Mouse (Mus musculus) neural tube, embryonic 14.5 days (tissue): ENCODE measurements around the gene Mapre3. TPM values are rescaled to one million over a fixed set of nuclear protein-coding genes. Genes with fewer than 3 reads are reported as not detected.
A peak's percentile ranks its signal among the peaks of the same experiment; 100 is the strongest.

Source experiments
- ATAC-seq: fragments of 200-750 bp; cut with Nextera tagmentation; 2 replicates; pipeline ENCODE4 v1.8.0; 2017; ENCODE audit warnings: low read depth, mild to moderate bottlenecking, moderate TSS enrichment, moderate library complexity
- H3K27ac ChIP-seq: fragments of 300-500 bp; sonication (generic); 2 replicates; pipeline ENCODE4 v1.5.1; 2014; ENCODE audit warnings: low read depth, mild to moderate bottlenecking, control low read depth, low read length, moderate library complexity, mixed read lengths
- H3K27me3 ChIP-seq: fragments of 300-500 bp; sonication (generic); 2 replicates; pipeline ENCODE4 v1.6.1; 2014; ENCODE audit warnings: low read length; ENCODE audit not compliant: control insufficient read depth, insufficient read depth
- H3K36me3 ChIP-seq: fragments of 300-500 bp; sonication (generic); 2 replicates; pipeline ENCODE4 v1.6.1; 2014; ENCODE audit warnings: low read length, mixed read lengths; ENCODE audit not compliant: control insufficient read depth, insufficient read depth
- H3K4me1 ChIP-seq: fragments of 300-500 bp; sonication (generic); 2 replicates; pipeline ENCODE4 v1.6.1; 2014; ENCODE audit warnings: low read length; ENCODE audit not compliant: control insufficient read depth, insufficient read depth
- H3K4me2 ChIP-seq: fragments of 300-500 bp; sonication (generic); 2 replicates; pipeline ENCODE4 v1.6.1; 2014; ENCODE audit warnings: mild to moderate bottlenecking, low read depth, low read length, control low read depth
- H3K4me3 ChIP-seq: fragments of 300-500 bp; sonication (generic); 2 replicates; pipeline ENCODE4 v1.5.1; 2014; ENCODE audit warnings: low read depth, low read length, control low read depth, mixed read lengths
- H3K9ac ChIP-seq: fragments of 300-500 bp; sonication (generic); replicated peaks from 2 replicates; pipeline ENCODE4 v1.6.1; 2014; ENCODE audit warnings: low read depth, mild to moderate bottlenecking, control low read depth, low read length, mixed read lengths
- H3K9me3 ChIP-seq: fragments of 300-500 bp; sonication (generic); 2 replicates; pipeline ENCODE4 v1.6.1; 2016; ENCODE audit warnings: low read length; ENCODE audit not compliant: control insufficient read depth
- WGBS: fragments of 180-500 bp; shearing (Covaris S2); extraction: QIAGEN DNeasy Blood & Tissue Kit; methylation state at CpG from one replicate; pipeline ENCODE4 v1.1.7; 2014; 5-methylcytosine and 5-hydroxymethylcytosine counted together
- polyA plus RNA-seq: library from polyadenylated mRNA; unstranded; fragments of >200 nt; fragmentation: Nextera tagmentation; extraction: Ambion mirVana; gene quantifications from 2 replicates; pipeline ENCODE4 v1.2.1, GENCODE M21; 2014

Mapre3 gene
- polyA plus RNA-seq, 1 experiment from 2014 or later = 140 TPM

DNA sequence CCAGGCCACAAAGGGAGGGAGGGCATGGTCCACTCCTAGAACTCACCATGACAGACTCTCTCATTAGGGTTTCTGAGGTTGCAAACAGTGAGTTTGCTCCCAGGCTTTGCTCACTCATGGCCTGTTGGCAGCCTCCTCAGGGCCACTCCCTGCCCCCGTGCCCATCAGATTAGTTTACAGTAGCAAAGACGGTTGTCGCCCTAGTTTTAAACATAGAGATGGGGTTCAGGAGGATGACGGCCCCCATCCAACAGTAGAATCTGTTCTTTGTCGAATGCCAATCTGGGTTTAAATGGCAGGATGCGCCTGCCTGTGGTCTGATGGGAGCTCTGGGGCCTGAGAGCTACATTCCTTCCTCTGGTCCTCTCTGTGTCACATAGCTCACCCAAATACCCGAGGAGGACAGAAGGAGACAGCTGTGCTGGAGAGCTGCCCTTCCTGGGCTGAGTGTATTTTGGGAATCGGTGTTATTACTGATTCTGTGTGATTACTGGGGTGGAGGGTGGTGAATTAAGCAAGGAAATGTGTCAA lies 1.9 kb downstream of the Mapre3 start:
- ATAC-seq = no peak
- Histone ChIP-seq H3K27me3 (no peaks in the 10 kb centered on the region), H3K9ac (peak overlapping the region; percentile 5; the same call in 1 of the 2 replicates), H3K4me1 (peaks cover 23% of the 10 kb centered on the region), H3K9me3 (no peaks in the 10 kb centered on the region), H3K27ac (no peak overlapping the region), H3K4me3 (peak overlapping the region; percentile 9; the same call in 1 of the 2 replicates), H3K36me3 (no peaks in the 10 kb centered on the region), H3K4me2 (peak overlapping the region; percentile 87)
- 69% methylated on average over 8 of the region's 8 CpGs for WGBS

DNA sequence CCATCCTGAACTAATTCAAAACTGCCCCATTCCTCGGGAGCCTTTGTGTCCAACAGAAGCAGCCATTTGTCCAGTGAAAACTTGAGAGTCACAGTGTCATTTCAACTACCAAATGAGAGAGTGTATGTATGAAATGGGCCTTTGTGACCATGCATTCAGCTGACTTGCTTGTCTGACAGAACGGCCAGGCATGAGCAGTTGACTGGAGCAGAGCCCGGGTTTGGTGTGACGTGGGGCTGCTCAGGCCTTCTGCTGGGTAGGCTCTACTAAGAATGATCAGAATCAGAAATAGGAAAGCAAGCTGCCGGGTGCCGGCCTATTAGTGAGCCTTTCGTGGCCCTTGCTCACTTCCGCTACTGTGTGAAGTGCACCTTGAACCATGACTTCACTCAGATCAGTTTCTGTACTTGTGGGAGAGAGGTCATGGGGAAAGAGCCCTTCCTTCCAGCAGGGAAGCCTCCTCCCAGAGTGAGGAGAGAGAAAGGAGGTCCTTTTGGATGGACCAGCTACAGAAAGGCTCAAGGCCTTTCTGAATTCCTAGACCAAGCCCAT lies 4.4 kb downstream of the Mapre3 start:
- Histone ChIP-seq H3K4me3 (no peak overlapping the region), H3K27ac (no peak overlapping the region; the same call in 1 of the 2 replicates), H3K9ac (no peak overlapping the region), H3K27me3 (no peaks in the 10 kb centered on the region), H3K4me2 (no peak overlapping the region), H3K9me3 (no peaks in the 10 kb centered on the region), H3K4me1 (peaks cover 23% of the 10 kb centered on the region), H3K36me3 (no peaks in the 10 kb centered on the region)
- no peak for ATAC-seq
- WGBS = 89% methylated on average over 8 of the region's 8 CpGs

DNA sequence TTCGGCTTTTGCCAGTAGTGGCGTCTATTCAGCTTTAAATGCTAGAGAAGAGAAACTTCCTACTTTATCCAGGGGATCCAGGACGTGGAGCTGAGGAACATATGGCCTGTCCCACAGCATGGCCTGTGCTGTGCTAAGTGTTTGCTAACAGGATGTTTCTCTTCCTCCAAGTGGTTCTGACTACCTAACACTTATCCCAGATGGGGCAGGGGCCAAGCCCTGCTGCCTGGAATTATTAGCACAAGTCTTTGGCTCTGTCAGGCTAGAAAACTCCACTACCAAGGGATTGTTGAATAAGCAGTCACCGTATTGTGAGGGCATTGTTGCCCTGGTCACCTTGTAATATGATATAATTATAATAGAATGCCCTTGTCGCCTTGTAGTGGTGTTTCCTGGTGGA lies 8.2 kb downstream of the Mapre3 start:
- H3K4me3 ChIP-seq = no peak overlapping the region
- no peaks in the 10 kb centered on the region for H3K4me1 ChIP-seq
- H3K27ac ChIP-seq = no peak overlapping the region
- no peaks in the 10 kb centered on the region for H3K9me3 ChIP-seq
- H3K4me2 ChIP-seq = no peak overlapping the region
- ATAC-seq = no peak
- H3K27me3 ChIP-seq = no peaks in the 10 kb centered on the region
- no peaks in the 10 kb centered on the region for H3K36me3 ChIP-seq
- 87% methylated on average over 5 of the region's 5 CpGs for WGBS
- H3K9ac ChIP-seq = no peak overlapping the region

DNA sequence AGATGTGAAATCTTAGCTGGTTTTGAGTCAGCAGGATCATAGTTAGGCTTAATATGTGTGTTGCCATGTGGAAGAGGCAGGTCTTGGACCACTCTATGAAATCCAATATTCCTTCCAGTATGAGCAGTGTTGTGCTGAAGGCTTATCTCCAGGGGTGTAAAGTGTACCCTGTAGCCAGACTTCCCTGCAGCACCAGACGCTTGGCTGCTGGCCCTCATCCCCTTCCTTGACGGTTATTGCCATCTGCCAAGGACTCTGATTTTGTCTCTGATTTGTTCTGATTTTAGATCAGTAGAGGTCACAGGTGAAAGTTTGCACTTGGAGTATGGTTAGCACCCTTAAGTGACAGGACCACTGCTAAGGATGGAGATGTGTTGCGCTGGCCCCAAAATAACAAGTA lies 8.7 kb downstream of the Mapre3 start:
- H3K9ac ChIP-seq = no peak overlapping the region
- no peaks in the 10 kb centered on the region for H3K27me3 ChIP-seq
- H3K36me3 ChIP-seq = no peaks in the 10 kb centered on the region
- H3K27ac ChIP-seq = no peak overlapping the region
- no peaks in the 10 kb centered on the region for H3K9me3 ChIP-seq
- no peak overlapping the region for H3K4me2 ChIP-seq
- no peak for ATAC-seq
- H3K4me3 ChIP-seq = no peak overlapping the region
- WGBS = 92% methylated on average over 3 of the region's 3 CpGs
- H3K4me1 ChIP-seq = no peaks in the 10 kb centered on the region

DNA sequence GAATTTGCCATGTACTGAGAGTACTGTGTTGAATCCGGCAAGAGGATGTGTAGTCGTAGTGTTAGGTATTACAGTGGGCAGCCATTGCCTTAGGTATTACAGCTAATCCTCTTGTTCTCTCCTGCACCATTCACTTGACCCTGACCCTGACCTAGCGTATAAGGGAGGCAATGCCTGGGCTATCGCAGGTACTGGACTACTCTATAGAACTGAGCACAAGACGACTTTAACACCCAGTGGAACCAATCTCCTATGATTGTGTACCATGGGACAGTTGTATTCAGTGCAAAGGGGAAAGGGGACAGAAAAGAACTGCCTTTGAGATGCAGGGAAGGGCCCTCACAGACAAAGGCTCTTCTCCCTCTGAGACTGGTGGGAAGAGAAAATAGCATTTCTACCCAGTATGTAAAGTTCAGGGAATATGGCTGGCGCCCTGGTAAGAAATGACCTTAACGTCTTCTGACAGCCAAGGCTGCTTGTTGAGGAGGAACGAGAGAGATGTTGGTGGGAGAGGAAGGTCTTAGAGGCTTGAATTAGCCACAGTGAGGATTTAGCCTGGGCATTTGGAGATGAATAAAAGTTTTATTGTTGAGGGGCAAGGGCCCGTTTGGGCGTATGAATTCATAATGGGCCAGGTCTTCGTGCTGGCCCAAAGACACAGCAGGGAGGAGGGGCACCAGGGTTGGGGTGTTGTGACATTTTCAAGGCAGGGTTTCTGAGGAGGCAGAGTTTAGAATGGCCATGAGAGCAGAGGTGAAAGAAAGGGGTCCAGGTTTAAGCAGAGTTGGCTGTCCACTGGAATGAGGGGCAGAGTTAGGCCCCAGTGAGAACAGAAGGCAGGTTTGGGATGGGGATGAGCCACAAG lies 9.9 kb downstream of the Mapre3 start:
- Histone ChIP-seq H3K4me1 (no peaks in the 10 kb centered on the region), H3K4me3 (no peak overlapping the region), H3K27ac (no peak overlapping the region), H3K36me3 (no peaks in the 10 kb centered on the region), H3K4me2 (no peak overlapping the region), H3K9me3 (no peaks in the 10 kb centered on the region), H3K9ac (no peak overlapping the region), H3K27me3 (no peaks in the 10 kb centered on the region)
- no peak for ATAC-seq
- 72% methylated on average over 11 of the region's 11 CpGs for WGBS

DNA sequence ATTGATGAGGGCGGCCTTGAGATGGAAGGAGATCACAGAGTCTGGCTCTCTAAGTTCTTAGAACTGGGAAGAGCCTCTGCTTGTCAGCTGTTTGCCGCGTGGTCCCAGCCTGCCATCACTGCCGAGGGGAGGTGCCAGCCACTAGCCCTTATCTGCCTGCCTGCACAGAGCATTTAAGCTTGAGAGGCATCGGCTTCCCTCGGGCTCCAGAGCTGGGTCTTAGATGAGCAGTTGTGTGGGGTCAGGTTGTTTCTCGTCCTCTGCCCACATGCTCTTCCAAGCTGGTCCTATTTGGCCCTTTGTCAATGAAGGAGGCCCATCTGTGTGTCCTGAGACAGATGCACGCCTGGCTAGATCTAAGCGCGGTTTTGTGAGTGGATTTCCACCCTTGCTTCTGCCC lies 10.7 kb downstream of the Mapre3 start:
- 69% methylated on average over 10 of the region's 10 CpGs for WGBS
- Histone ChIP-seq H3K9me3 (no peaks in the 10 kb centered on the region), H3K4me1 (no peaks in the 10 kb centered on the region), H3K4me3 (no peak overlapping the region), H3K27me3 (no peaks in the 10 kb centered on the region), H3K27ac (no peak overlapping the region), H3K36me3 (no peaks in the 10 kb centered on the region), H3K9ac (no peak overlapping the region), H3K4me2 (no peak overlapping the region)
- no peak for ATAC-seq

DNA sequence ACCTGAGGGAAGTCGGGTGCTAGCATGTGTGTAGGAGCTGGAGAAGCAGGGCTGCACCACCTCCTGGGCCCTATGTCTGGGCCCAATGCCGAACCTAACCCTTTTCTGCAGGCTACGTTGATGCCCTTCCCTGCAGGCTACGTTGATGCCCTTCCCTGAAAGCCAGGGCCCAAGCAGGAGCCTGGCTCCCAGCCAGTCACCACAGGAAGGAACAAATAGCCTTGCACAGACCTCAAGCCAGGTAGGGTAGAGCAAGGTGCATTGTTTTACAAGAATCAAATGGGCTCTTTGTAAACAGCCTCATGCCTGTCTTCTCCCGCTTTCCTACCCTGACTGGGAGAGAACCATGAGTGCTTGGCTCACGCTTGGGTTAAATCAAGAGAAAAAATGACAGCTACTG lies 11.4 kb downstream of the Mapre3 start:
- Histone ChIP-seq H3K27ac (no peak overlapping the region), H3K4me3 (no peak overlapping the region), H3K27me3 (no peaks in the 10 kb centered on the region), H3K4me2 (no peak overlapping the region), H3K9ac (no peak overlapping the region), H3K9me3 (no peaks in the 10 kb centered on the region), H3K36me3 (no peaks in the 10 kb centered on the region), H3K4me1 (no peaks in the 10 kb centered on the region)
- no peak for ATAC-seq
- WGBS = 82% methylated on average over 6 of the region's 6 CpGs

DNA sequence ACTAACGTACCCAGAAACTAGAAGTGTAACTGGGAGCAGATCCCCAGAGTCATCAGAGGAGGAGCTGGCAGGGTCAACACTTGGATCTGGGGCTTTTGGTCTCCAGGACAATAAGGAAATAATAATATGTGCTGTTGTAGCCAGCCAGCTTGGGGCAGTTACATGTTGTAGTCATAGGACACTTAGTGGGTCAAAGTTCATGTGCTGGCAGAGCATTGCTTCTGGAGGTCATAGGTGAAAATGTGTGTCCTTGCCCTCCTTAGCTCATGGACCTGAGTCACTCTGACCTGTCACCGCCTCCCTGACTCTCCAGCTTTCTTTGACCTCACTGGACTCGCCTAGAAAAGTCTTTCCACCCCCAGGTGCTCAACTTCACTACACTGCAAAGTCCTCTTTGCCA lies 19.0 kb downstream of the Mapre3 start:
- Histone ChIP-seq H3K4me2 (no peak overlapping the region), H3K36me3 (no peaks in the 10 kb centered on the region), H3K27ac (no peak overlapping the region), H3K4me3 (no peak overlapping the region), H3K9ac (no peak overlapping the region), H3K4me1 (no peaks in the 10 kb centered on the region), H3K9me3 (no peaks in the 10 kb centered on the region), H3K27me3 (no peaks in the 10 kb centered on the region)
- 89% methylated on average over 3 of the region's 3 CpGs for WGBS
- no peak for ATAC-seq

DNA sequence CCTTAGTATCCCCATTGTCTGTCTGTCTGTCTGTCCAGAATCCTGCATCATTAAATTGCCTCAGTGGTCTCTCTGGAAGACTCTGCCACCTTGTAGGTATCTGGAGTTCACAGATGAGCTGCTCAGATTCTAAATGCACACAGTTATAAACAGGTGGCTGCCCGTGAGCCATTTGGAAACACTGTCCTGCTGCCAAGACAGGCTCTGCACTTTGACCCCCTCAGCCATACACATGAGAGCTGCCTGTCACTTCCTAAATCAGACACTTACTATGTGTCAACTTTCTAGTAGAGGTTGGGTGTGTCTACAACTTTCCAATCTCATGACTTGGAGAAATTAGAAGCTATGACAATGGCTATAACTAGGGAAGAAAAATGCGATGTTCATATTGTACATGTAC lies 25.3 kb downstream of the Mapre3 start:
- Histone ChIP-seq H3K4me1 (no peaks in the 10 kb centered on the region), H3K4me2 (no peak overlapping the region), H3K36me3 (no peaks in the 10 kb centered on the region), H3K27ac (no peak overlapping the region), H3K9ac (no peak overlapping the region), H3K9me3 (no peaks in the 10 kb centered on the region), H3K4me3 (no peak overlapping the region), H3K27me3 (no peaks in the 10 kb centered on the region)
- 90% methylated on average over 2 of the region's 2 CpGs for WGBS
- no peak for ATAC-seq
